Mouse (Mus musculus): ENCODE measurements around the gene Col6a6.
A peak's percentile ranks its signal among the peaks of the same experiment; 100 is the strongest.
"Not testable (repeated sequence)": the region's sequence is repeated elsewhere in the genome, so short reads cannot be mapped to it uniquely, and the experiment has no call there.

The Col6a6 gene

DNA sequence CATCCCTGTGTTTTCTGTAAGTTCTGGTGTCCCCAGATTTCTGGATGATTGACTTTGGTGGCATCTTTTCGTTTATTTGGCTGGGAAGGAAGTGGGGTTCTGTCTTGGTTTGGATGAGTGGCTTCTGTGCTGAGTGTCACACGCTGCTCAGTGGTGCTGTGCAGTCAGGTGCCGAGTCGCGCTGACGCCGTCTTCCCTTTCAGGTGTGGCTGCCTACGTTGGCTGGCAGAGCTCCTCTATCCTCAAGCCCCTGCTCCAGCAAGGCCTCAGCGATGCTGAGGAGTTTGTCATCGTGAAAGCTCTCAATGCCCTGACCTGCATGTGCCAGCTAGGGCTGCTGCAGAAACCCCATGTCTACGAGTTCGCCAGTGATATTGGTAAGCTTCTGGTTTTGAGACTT, 169.7 kb downstream of the Col6a6 start:
- no peak for DNase-seq

DNA sequence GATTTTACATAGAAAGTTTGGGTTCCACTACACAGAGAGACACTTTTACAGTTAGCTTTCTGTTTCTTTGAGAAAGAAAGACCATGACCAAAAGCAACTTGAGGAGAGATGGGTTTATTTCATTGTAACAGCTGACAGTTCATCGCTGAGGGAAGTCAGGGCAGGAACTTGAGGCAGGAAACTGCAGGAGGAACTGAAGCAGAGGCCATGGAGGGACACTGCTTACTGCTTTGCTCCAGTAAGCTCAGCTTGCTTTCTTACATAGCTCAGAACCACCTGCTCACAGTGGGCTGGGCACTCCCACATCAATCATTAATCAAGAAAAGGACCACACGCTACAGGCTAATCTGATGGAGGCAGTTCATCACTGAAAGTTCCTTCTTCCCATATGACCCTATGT, 171.8 kb downstream of the Col6a6 start:
- DNase-seq = peak; percentile 22

DNA sequence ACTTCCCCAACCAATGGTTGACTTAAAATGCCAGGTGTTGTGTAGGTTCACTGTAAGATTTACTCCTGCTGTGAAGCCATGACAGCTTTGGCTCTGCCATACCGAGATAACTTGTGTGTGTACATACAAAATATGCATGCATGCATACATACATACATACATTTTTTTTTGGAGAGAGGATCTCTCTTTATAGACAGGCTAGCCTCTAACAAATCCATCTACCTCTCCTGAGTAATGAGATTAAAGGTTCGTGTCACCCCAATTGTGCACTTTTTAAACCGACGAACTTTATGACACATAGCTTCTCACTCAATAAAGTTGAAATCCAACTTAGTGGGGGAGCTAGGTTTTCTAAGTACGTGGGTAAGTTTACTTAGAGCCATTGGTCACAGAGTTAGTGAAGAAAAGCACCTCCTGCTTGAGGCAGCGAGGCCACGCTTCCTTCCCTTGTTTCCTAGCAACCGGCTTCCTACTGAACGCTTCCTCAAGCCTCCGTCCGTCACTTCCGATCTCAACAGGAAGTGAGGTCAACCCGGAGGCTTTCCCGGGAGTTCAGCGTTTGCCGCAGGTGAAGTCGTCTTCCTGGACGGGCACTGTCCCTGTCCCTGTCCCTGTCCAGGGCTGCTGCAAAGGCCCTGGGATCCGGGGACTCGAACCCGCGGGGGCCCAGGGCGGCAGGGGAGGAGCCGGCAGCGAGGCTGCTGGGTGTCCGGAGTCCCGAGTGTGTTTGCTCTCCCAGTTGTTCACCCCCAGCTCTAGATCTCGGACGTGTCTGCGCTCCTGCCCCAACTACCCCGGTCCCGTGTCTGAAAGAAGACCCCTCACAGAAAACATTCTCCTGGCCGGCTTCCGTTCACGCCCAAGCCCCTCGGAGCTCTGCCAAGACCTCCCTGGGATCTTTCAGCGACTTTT, 185.2 kb downstream of the Col6a6 start, which contains the start of gene Pik3r4:
Gene Pik3r4, plus strand, starts transcription at position 519 of the 912 bp plus-strand sequence.
- peak; percentile 90 for DNase-seq

DNA sequence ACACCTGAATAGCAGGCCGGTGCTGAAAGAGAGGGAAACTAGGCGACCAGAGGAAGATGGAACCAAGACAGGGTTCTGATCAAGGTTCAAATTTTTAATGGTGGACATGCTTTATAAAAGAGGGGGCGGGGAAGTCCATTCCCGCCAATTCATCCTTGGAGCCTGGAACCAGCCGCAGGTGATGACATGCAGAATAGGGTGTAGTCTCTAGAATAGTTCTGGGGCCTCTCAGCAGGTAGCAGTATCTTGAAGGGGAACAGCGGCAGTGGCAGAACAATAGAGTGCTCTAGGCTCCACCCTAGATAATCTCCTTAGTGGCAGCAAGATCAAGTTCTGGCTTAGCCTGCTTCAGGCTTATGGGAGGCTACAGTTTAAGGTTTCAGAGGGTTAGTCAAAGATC, 186.6 kb downstream of the Col6a6 start:
- not testable (repeated sequence) for DNase-seq
